Mouse (Mus musculus) adrenal gland, adult (tissue): ENCODE measurements around the gene Mtfr1l.
A peak's percentile ranks its signal among the peaks of the same experiment; 100 is the strongest.

ENCODE experiments used
- DNase-seq, 2 experiments: peaks; one replicate each; pipeline ENCODE4 v3.0.0; 2022 to 2023; ENCODE audit warnings: low spot score in 1 of 2; ENCODE audit not compliant: inconsistent age in 2 of 2

Gene Mtfr1l

DNA sequence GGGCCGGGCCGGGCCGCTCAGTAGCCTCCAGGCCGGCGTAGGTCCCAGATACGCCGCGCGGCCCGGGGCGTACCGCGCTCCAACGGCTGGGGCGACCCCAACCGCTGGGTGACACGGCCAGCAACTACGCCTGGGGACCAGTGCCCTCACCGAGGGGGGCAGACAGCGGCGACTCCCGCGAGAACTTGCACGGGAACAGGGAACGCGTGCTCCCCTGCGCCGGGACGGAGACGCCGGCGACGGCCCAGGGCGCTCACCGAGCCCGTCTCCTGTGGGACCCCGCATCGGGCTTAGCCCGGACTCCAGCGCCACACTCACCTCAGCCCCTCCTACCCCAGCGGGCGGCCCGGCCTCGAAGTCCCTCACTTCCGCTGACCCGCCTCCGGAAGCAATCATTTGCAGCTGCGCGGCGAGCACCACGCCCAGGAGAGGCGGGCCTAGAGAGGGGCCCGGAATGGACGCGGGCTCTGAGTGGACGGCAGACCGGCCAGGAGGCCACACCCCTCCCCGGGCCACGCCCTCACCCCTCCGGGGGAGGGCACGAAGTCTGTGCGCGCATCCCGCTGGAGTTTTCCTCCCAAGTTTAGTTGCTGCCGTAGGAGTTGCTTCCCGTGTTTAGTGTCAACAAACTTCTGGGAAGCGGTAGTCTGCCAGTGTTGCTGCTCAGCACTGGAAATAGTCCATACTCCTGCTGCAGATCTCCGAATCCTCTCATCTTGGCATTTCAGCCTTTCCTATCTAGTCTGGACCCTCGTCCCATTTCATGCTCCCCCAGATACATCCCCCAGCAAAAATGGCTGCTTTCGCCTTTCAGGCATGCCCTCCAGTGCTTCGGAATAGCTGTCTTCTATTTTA, at the start of gene Mtfr1l:
TSS of gene Mtfr1l (minus strand) at position 456 of the 855 bp plus-strand sequence.
- DNase-seq = peak; percentile 99

DNA sequence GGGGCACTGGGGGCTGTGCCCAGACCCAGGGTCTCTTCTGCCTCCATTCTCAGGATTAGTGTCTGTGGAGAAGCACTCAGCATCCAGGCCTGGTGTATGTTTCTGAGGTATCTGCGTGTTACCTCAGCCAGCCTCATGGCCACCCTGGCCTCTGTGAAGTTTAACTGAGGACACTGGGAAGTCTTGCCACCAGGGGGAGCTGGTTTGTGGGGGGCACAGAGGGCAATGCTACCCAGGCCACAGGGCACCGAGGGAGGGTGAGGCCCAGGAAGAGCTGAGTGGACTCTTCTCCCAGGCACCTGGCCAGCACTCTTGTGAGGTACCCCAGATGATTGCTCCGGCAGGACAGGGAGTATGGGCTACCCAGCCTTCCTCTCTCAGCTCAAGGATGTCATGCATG, 48.3 kb upstream of the Mtfr1l start:
- DNase-seq = peak; percentile 52 to 72

DNA sequence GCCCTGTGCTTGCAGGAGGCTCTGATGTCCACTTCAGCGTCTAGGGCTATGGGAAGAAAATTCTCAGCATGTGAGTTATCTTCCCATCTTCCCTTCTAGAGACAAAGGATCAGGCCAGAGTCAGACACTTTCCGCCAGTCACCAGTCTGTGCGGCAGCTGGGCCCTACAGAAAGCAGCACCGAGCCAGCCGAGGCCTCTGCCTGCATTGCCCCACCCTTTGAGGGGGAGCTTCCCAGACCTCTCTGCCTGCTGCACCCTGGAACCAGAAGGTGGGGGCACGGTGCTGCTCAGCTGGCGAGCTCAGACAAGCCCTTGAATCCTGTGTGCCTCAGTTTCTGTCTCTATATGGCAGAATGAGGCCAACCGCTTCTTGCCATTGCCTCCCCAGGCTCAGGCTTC, 46.2 kb upstream of the Mtfr1l start:
- DNase-seq = no peak

DNA sequence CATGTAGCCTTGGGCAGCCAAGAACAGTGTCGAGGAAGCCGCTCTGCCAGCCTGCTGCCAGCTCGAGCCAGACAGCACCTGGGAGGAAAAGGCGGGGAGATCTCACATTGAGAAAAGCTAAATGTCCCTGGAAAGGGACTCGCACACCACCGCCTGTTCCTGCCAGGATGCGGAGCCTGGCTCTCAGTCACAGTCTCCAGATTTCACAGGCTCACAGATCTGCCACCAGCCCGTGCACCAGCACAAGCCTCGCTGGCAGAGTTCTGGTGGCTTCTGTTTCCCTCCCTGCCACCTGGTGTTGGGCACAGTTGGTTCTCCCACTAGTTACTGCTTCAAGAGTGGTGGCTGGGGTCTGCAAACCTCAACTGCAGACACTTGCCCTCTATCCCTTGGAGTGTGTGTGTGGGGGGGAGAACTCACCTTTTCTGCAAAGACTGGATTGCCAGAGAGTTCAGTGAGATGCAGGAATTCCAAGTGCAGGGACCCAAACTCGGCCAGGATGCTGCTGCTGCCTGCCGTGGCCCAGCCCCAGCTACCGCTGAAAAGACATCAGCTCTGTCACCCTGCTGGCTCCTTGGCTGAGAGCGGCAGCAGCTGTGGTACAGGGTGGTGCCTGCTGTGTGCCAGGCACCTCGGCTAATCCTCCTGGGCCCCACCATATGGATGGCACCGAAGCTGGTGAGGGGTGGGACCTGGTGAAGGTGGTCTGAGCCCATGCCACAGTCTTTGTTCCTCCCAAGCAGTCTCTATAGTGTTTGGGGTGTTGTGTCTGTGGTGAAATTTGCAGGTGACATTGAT, 45.4 kb upstream of the Mtfr1l start:
- no peak for DNase-seq

DNA sequence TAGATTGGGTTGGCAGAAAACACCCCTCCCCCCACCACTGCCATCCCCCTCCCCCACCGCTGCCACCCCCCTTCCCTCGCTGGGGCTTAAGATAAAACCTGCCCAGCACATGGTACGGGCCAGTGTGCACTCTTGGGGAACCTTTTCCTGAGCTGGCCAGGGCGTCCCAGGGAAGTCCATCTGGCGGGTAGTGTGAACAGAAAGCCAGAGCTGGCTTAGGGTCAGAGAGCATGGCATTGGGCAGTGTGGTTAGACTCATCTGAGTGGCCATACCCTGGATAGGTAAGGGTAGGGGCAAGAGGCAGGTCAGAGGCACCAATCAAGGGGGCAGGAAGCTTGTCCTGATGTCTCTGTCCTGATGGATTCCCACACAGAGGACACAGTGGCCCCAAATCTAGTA, 44.4 kb upstream of the Mtfr1l start:
- DNase-seq = no peak

DNA sequence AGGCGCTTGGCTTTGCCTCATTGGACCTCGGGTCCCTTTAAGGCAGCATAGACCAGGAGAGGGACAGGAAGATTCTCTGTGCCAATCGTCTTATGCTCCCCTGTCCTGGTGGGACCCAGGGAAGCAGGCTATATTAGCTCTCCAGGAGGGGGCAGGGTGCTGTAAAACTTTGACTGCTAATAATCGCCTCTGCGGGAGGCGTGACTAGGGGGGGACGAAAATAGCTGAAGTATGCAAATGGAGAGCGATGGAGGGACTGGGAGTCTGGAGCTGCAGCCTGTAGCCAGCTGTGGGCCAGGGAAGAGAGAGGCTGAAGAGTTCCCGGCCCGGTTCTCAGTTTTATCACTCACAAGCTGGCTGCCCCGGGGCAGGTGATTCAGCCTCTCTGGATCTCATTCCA, 44.0 kb upstream of the Mtfr1l start:
- no peak for DNase-seq

DNA sequence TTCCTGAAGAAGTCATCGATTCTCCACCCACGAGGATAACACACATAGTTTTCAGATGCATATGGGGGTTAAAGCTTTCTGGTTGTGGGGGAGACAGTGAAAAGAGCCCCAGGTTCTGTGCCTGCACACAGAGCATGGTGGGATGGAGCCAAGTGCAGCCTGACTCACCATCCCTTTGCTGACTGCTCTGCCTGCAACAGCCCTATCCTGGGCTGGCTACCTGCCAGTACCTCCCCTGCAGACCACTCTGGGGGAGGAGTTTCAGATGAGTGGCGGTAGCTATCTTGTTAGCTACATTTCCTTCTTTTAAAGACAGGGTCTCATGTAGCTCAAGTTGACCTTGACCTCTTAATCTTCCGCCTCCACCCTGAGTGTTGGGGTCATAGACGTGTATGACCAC, 43.2 kb upstream of the Mtfr1l start:
- peak; percentile 53 to 54 for DNase-seq

DNA sequence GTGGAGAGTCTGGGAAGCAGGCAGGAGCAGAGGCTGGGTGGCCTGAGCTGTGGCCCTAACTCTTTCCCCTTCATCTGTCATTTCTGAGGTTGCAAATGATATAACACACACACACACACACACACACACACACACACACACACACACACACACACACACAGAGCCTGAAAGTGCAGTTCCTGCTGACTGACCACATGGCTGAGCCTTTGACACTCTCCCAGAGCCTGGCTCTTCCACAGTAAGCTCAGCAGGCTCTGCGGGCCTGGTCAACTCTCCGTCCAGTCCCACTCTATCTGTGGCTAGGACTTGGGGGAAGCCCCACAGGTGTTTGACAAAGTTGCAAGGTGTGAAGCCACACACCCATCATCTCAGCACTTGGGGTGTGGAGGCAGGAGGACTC, 42.1 kb upstream of the Mtfr1l start:
- no peak for DNase-seq

DNA sequence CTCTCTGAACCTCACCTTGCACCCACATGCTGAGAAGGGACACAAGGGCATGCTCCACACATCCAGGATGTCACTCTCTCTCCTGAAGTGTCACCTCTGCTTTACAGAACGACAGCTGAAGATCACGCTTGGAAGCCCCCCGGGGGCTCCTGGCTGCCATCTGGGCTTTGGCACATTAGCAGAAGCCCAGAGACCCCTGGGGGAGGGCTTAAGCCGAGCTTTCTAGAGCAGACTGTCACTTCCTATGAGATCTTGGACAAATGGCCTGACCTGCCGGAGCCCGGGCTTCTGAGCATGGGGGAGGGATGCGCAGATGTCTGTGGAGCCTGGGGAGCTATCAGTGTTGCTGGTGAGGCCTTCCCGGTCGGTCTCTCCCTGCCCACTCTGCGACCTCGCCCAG, 40.3 kb upstream of the Mtfr1l start:
- no peak for DNase-seq

DNA sequence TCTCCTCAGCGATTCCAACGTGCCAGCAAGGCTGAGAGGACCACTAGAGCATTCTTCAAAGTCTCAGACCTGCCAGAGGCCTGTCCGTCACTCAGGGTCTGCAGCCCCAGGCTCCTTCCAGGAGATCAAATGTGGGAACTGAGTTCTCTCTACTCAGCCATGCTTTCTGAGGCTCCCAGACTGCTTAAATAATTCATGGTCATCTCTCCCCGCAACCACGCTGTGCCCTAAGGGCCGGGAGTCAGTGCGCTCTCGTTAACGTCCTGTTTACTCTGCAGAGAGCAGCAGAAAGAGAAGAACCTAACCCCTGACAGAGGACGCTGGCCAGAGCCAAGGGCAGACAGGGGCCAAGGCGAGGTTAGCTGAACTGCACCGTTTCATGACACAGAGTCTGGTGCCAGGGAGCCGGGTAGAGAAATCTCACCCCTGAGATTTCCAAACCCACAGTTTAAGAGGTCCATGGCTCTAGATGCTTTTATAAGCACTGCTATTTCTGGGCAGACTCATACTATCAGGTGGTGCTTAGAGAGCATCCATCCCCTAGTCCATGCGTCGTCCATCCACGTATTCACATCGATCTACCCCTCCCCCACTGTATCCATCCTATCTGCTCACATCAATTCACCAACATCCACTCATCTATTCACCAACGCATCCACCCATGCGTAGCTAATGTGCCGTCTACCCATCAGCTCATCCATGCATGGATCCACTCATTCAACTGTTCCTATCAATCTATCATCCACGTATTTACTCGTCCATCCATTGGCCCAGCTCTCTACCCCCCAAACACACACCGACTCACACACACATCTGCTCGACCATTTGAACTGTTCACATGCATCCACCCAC, 37.5 kb upstream of the Mtfr1l start:
- DNase-seq = peak in 1 of 2 experiments; percentile 49

DNA sequence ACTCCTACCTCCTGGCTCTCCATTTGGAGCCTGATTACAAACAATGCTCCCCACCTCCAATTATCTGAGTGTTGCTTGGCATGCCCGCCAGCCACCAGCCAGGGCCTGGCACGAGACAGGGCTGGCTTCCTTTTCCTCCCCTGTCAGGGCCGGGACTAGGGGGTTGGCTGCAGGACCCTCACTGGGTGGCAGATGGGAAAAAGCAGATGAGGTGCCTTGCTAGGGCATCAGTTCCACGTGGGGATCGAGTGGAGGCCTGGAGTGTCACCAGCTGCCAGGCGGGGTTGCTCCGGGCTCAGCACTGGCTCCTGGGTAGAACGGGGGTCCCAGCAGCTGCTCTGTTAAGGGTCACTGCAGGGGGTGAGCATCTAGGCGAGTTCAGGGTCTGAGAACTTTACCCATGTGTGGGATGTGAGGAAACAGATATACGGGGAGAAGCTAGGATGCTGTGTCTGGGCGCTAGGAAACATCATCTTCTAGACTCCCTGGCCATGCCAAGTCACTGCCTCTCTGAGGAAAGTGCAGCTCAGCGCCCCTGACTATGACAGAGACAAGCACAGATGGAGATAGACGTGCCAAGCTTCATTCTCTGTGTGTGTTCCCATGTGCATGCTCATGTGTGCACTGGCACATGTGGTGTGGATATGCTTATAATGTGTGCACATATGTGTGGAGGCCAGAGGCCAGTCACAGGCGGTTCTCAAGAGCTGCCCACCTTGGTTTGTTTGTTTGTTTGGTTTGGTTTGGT, 35.7 kb upstream of the Mtfr1l start:
- no peak for DNase-seq

DNA sequence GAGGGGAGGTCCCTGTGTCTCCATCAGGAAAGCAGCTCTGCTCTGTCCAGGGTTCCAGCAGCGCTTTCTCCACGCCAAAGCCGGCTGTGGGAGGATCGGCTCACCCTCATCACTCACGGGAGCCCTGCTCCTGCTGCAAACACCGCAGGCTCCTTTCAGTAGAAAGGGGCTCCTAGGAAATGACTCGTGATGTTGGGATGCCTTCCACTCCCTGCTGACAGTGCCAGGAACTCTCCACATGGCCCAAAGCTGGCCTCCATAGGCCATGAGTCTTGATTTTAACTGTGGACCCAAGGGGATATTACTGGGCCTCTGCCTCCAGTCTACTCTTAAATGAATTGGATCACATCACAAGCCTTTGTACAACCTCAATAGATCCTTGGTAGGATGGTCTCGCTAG, 34.6 kb upstream of the Mtfr1l start:
- DNase-seq = no peak

DNA sequence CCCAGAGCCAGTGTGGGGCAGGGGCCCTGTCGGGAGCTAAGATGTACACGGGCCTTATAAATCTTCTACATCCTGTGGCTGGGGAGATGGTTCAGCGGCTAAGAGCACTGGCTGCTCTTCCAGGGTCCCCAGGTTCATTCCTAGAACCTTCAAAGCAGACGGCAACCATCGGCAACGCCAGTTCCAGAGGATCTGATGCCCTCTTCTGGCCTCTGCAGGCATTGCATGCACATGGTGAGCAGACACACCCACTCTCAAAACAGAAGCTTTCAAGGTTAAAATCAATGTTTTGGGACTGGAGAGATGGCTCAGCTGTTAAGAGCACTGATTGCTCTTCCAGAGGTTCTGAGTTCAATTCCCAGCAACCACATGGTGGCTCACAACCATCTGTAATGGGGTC, 34.0 kb upstream of the Mtfr1l start:
- DNase-seq = no peak

DNA sequence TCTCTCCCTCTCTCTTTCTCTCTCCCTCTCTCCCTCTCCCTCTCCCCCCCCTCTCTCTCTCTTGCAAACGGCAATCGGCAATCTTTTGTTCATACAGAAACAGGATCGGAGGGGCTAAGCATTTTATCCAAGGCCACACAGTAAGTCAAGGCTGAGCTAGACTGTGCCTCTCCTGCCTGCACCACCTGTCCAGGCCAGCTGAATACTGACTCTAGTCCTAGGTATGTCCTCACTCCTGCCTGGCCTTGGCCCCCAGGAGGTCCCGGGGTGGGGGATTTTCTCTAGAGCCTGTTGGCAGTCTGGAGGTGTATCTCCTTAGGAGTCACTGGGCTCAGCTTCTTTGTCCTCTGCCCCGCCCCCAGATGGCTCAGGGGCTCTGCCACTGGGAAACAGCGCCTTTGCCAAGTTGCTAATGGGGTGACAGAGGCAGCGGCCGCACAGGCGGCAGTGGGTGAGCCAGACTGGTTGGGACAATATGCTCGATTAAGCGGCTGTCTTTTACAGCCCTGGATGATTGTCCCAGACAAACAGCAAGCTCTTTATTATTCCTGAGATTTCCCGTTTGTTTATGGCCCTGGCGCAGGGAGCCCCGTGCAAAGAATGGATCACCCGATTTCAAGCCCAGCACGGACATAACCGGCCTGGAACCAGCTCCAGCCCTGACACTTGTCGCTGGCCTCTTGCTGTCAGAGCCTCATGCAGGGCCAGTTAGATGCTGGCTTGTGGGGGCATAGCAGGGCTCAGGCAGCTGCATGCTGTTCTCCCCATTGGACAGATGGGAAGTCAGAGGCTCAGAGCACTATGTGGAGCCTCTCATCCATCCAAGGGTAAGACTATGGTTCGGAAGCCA, 32.4 kb upstream of the Mtfr1l start:
- DNase-seq = peak; percentile 64 to 65

DNA sequence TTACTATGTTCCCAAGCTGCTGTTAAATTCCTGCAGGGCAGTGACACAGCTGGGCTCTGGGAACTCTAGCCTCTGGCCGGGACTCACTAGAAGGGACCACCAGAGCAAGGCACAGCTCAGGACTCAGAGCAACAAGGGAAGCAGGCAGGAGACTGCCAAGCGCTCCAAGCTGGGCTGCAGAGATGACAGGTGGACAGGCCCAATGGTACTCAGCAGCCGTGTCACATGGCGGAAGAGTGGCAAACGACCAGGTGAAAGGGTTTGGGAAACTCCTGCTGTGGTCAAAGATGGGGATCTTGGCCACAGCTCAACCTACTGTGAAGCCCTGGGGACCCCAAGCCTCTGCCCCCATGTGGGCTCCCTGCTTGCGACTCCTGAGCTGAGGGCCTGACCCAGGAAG, 28.9 kb upstream of the Mtfr1l start:
- DNase-seq = no peak

DNA sequence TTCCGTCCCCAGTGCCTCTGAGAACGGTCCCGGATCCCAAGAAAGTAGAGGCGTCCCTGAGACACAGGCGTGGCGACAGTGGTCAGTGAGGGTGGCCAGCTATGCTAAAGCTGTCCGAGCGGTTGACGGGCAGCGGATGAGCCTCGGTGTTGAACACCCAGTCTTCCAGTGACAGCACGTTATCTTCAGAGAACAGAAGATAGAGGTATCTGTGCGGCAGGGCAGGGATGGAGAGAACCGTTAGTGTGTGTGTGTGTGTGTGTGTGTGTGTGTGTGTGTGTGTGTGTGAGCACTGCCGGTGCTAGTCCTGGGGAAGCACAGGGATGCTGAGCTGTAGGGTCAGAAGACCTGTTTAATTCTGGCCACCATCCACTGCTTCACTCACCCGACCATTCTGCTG, 28.4 kb upstream of the Mtfr1l start:
- DNase-seq = no peak

DNA sequence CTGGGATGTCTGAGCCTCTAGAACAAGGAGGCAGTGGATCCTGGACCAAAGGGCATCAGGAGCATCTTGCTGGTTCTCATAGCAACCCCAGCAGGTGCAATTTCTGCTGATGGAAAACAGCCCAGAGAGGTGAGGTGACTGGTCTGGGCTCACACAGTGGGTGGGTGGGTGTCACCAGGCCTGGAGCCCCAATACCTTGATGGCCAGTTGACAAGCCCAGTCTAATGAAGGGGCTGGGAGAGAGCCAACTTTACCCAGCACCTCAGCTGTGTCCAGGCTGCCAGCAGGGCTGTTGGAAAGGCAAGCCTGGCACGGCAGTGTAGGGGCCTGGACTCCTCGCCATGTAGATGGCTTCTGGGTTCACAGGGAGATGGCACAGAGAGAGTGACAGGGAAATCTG, 26.8 kb upstream of the Mtfr1l start:
- DNase-seq = no peak

DNA sequence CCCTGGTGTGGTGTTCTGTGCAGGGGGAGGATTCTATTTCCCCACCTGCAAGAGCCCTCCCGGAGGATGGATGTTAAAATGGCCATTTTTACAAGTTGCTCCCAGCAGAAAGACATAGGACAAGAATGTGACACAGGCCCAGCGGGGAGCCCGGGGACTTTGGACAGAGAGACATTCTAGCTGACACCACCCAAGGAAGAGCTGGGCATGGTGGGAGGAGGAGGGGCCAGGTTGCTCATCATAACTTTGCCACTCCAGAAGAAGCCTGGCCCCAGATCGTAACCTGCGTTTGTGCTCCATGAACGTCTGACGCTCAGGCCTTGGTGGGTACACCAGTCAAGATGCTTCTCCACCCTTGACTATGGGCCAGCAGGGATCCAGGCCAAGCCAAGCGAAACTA, 25.5 kb upstream of the Mtfr1l start:
- DNase-seq = peak; percentile 49 to 56

DNA sequence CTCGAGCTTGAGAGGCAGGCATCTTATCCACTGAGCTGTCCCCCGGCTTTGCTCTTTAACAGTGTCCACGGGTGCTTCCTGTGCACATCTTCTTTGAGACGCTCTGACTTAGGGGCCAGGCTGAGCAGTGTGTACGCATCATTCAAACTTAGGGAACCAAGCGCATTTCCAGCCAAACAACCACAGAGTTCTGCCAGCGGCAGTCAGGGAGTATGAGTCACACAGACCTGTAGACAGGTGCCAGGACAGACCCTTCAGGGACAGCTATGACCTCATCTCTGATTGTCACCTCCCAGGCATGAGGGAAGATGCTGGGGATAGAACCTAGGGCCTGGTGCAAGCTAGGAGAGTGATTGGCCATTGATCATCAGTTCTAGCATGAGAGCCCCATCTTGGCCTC, 24.0 kb upstream of the Mtfr1l start:
- no peak for DNase-seq
